Mouse (Mus musculus) lung, adult 18-20 months (tissue): ENCODE measurements around the gene Ccnc.

Experiments used
- DNase-seq, 2 experiments: peaks; one replicate each; pipeline ENCODE4 v3.0.0; 2022; ENCODE audit warnings: mixed read lengths in 2 of 2

Gene Ccnc

GRCm38 (mm10) chr4:21807204-21807603, 79.7 kb downstream of the Ccnc start:
- DNase-seq, result no peak
